Mouse (Mus musculus) megakaryocyte, embryonic 14.5 days (primary cell): ENCODE measurements around the gene Npdc1.
"Not testable (repeated sequence)": the region's sequence is repeated elsewhere in the genome, so short reads cannot be mapped to it uniquely, and the experiment has no call there.

ENCODE experiments used
- FLI1 ChIP-seq: IDR thresholded peaks from 2 replicates; pipeline ENCODE4 v1.6.1; 2012; ENCODE audit warnings: low read length, inconsistent platforms, mixed read lengths
- GATA1 ChIP-seq: IDR thresholded peaks from 3 replicates; pipeline ENCODE4 v1.6.1; 2012; ENCODE audit warnings: mixed read lengths, low read length, inconsistent platforms, borderline replicate concordance

DNA sequence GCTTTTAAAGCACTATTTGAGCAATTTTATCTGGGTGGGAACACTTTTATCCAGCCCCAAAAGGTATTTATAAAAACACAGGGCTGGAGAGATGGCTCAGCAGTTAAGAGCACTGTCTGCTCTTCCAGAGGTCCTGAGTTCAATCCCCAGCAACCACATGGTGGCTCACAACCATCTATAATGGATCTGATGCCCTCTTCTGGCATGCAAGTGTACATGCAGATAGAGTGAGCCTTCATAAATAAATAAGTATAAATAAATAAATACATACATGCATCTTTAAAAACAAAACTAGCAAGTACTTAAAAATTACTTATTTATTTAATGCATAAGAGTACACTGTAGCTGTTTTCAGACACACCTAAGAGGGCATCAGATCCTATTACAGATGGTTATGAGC, 14.3 kb downstream of the Npdc1 start:
- not testable (repeated sequence) for TF ChIP-seq GATA1, FLI1
